Mouse (Mus musculus) cortical plate, adult 2 months (tissue): ENCODE data around the gene Zfp408.

ENCODE experiments used
- CTCF ChIP-seq: fragments of 200-500 bp; IDR thresholded peaks from 2 replicates; pipeline ENCODE4 v1.5.1; 2011; ENCODE audit warnings: mild to moderate bottlenecking, control low read depth, low read length; ENCODE audit not compliant: insufficient read depth; ENCODE audit errors: extremely low read depth
- POLR2A ChIP-seq: fragments of 200-500 bp; IDR thresholded peaks from 2 replicates; pipeline ENCODE4 v1.6.1; 2011; ENCODE audit warnings: mild to moderate bottlenecking, low read length, control low read depth; ENCODE audit not compliant: insufficient read depth; ENCODE audit errors: extremely low read depth

DNA sequence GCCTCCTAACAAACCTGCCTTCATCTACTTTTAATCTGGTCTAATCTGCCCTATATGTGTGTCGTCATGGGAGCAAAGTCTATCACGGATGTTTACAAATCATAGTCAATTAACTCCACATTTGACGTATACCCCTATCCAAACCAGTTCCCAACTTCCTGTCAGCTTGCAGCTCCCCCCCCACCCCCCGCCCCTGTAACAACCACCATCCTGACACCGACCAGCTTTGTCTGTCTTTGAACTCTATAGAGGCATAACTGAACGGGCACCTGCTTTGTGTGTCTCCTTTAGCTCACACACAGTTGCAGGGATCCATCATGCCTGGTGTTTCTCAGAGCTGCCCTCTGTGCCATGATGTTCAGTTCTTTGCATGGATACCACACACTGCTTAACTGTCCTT, 10.7 kb downstream of the Zfp408 start:
- no peak for TF ChIP-seq CTCF
- TF ChIP-seq POLR2A: no peak
